ENCODE assay signal across 28 mouse cellular contexts in genomic region chr11:114790171-114790570, GRCm38 (mm10). TPM values are rescaled to one million over a fixed set of nuclear protein-coding genes. Genes with fewer than 3 reads are reported as not detected.
DNase-seq lines count a peak whose midpoint lies in the region; ATAC-seq lines count a peak whose summit lies in the region.
"Had no signal": no experiment of that assay in that cellular context is flagged by ENCODE, and none has a peak within 500 bp of the region (broad histone marks: within the 10 kb centered on the region; RNA-seq: fewer than 3 reads in every experiment).

No protein-coding gene starts in this region.

- no peaks in the 10 kb centered on the region for H3K9me3 ChIP-seq in forebrain, embryonic 11.5 days (ENCODE audit: control insufficient read depth, low read length)
- H3K9me3 ChIP-seq in forebrain, embryonic 13.5 days (replicated peaks) = no peaks in the 10 kb centered on the region
- H3K9me3 ChIP-seq in midbrain, embryonic 12.5 days = no peaks in the 10 kb centered on the region
- H3K9me3 ChIP-seq in midbrain, embryonic 14.5 days (ENCODE audit: control insufficient read depth, low read length) = no peaks in the 10 kb centered on the region
- H3K9me3 ChIP-seq: embryonic facial prominence, embryonic 10.5 days; embryonic facial prominence, embryonic 13.5 days; forebrain, embryonic 10.5 days; heart, embryonic 10.5 days; heart, embryonic 13.5 days had no signal

- H3K9ac ChIP-seq in forebrain, embryonic 11.5 days (ENCODE audit: low read length) = no peak overlapping the region
- no peak overlapping the region for H3K9ac ChIP-seq in forebrain, embryonic 13.5 days
- H3K9ac ChIP-seq in midbrain, embryonic 12.5 days (replicated peaks) = no peak overlapping the region
- no peak overlapping the region for H3K9ac ChIP-seq in midbrain, embryonic 14.5 days (replicated peaks; ENCODE audit: low read length)
- H3K9ac ChIP-seq: embryonic facial prominence, embryonic 13.5 days; forebrain, postnatal 0 days; heart, embryonic 13.5 days had no signal

- peak; percentile 64 for DNase-seq in cerebellum, adult 11-12 months
- no peak for DNase-seq in cerebellum, postnatal 14 days
- no peak for DNase-seq in forebrain, embryonic 11.5 days (ENCODE audit: low spot score)
- DNase-seq in midbrain, embryonic 14.5 days = no peak
- peak; percentile 37 for DNase-seq in ZHBTc4 (ENCODE audit: low read depth, low spot score)
- DNase-seq: adrenal gland, postnatal 10 days; B cell, adult 2 months; embryo, embryonic 11 days; forebrain, postnatal 0 days; gastrocnemius, postnatal 36 days; heart, adult 2 months; heart, postnatal 4 days; kidney, adult 18-20 months; kidney, adult 9 months had no signal

- peaks cover 39% of the 10 kb centered on the region for H3K4me1 ChIP-seq in forebrain, embryonic 11.5 days (replicated peaks; ENCODE audit: control insufficient read depth, insufficient read depth, low read length)
- H3K4me1 ChIP-seq in forebrain, embryonic 13.5 days = peaks cover 60% of the 10 kb centered on the region
- H3K4me1 ChIP-seq in midbrain, embryonic 12.5 days = peaks cover 65% of the 10 kb centered on the region
- H3K4me1 ChIP-seq in midbrain, embryonic 14.5 days (ENCODE audit: control insufficient read depth, insufficient read depth, low read length) = peaks cover 39% of the 10 kb centered on the region

- H3K4me3 ChIP-seq in forebrain, embryonic 11.5 days (ENCODE audit: low read depth, low read length) = no peak overlapping the region
- H3K4me3 ChIP-seq in forebrain, embryonic 13.5 days = no peak overlapping the region
- no peak overlapping the region for H3K4me3 ChIP-seq in midbrain, embryonic 12.5 days
- no peak overlapping the region for H3K4me3 ChIP-seq in midbrain, embryonic 14.5 days (replicated peaks; ENCODE audit: low read depth, low read length)
- H3K4me3 ChIP-seq: erythroblast, embryonic 14.5 days; forebrain, embryonic 10.5 days; heart, adult 2 months; heart, embryonic 13.5 days had no signal

- 68% methylated on average over 12 of the region's 12 CpGs for WGBS in forebrain, embryonic 11.5 days
- 75% methylated on average over 12 of the region's 12 CpGs for whole genome bisulfite sequencing in forebrain, embryonic 13.5 days
- WGBS in midbrain, embryonic 12.5 days = 74% methylated on average over 12 of the region's 12 CpGs
- 75% methylated on average over 12 of the region's 12 CpGs for WGBS in midbrain, embryonic 14.5 days

- no peak overlapping the region for H3K27ac ChIP-seq in forebrain, embryonic 11.5 days (ENCODE audit: low read depth, low read length)
- no peak overlapping the region for H3K27ac ChIP-seq in forebrain, embryonic 13.5 days
- H3K27ac ChIP-seq in midbrain, embryonic 12.5 days (replicated peaks) = no peak overlapping the region
- H3K27ac ChIP-seq in midbrain, embryonic 14.5 days (replicated peaks; ENCODE audit: low read depth, low read length) = no peak overlapping the region
- H3K27ac ChIP-seq: embryonic facial prominence, embryonic 10.5 days; embryonic facial prominence, embryonic 13.5 days; forebrain, embryonic 10.5 days; heart, adult 2 months; heart, embryonic 10.5 days; heart, embryonic 13.5 days; hindbrain, embryonic 14.5 days had no signal

- H3K4me2 ChIP-seq in forebrain, embryonic 11.5 days (ENCODE audit: low read depth, low read length, severe bottlenecking) = 0 out of 2 replicates have a peak overlapping the region, but pooled peaks have one; percentile 5
- H3K4me2 ChIP-seq in forebrain, embryonic 13.5 days = no peak overlapping the region
- H3K4me2 ChIP-seq in midbrain, embryonic 12.5 days (replicated peaks) = 0 out of 2 replicates have a peak overlapping the region, but pooled peaks have one; percentile 40
- no peak overlapping the region for H3K4me2 ChIP-seq in midbrain, embryonic 14.5 days (ENCODE audit: low read length)
- H3K4me2 ChIP-seq: embryonic facial prominence, embryonic 13.5 days; heart, embryonic 13.5 days had no signal

- no peaks in the 10 kb centered on the region for H3K36me3 ChIP-seq in forebrain, embryonic 11.5 days (ENCODE audit: control insufficient read depth, insufficient read depth, low read length)
- H3K36me3 ChIP-seq in forebrain, embryonic 13.5 days (ENCODE audit: poor library complexity, severe bottlenecking) = no peaks in the 10 kb centered on the region
- 0 out of 2 replicates have a peak, but pooled peaks cover 4% of the 10 kb centered on the region for H3K36me3 ChIP-seq in midbrain, embryonic 12.5 days
- no peaks in the 10 kb centered on the region for H3K36me3 ChIP-seq in midbrain, embryonic 14.5 days (ENCODE audit: control insufficient read depth, insufficient read depth, low read length)
- H3K36me3 ChIP-seq: embryonic facial prominence, embryonic 10.5 days; embryonic facial prominence, embryonic 13.5 days; forebrain, embryonic 10.5 days; heart, embryonic 10.5 days; heart, embryonic 13.5 days had no signal

- H3K27me3 ChIP-seq in forebrain, embryonic 11.5 days (ENCODE audit: control insufficient read depth, insufficient read depth, low read length) = peaks cover 57% of the 10 kb centered on the region
- H3K27me3 ChIP-seq in forebrain, embryonic 13.5 days = peaks cover 57% of the 10 kb centered on the region
- H3K27me3 ChIP-seq in midbrain, embryonic 12.5 days = peaks cover 90% of the 10 kb centered on the region
- peaks cover 27% of the 10 kb centered on the region for H3K27me3 ChIP-seq in midbrain, embryonic 14.5 days (ENCODE audit: control insufficient read depth, insufficient read depth, low read length)

- no peak for ATAC-seq in forebrain, embryonic 11.5 days (replicated peaks; ENCODE audit: low FRiP score)
- no peak for ATAC-seq in forebrain, embryonic 13.5 days
- no peak for ATAC-seq in midbrain, embryonic 12.5 days (ENCODE audit: low FRiP score, low read depth)
- no peak for ATAC-seq in midbrain, embryonic 14.5 days (ENCODE audit: low FRiP score, low TSS enrichment)
- ATAC-seq: forebrain, postnatal 0 days; hindbrain, postnatal 0 days; inflammation-experienced regulatory T-cells, adult 6 months; intestine, embryonic 16.5 days had no signal

RNA-seq across cellular contexts. Expression of gene Btbd17, which starts 5.6 kb away (rescaled TPM):
- polyA plus RNA-seq in forebrain, embryonic 11.5 days (2014; fragmentation: Nextera tagmentation; extraction: Ambion mirVana) = 42.2 and 47.3 TPM in 2 replicates
- polyA plus RNA-seq in forebrain, embryonic 13.5 days (2015; fragmentation: Nextera tagmentation; extraction: Ambion mirVana) = 25.8 and 27.1 TPM in 2 replicates
- polyA plus RNA-seq in midbrain, embryonic 12.5 days (2016; fragmentation: Nextera tagmentation; extraction: Ambion mirVana) = 61.0 and 68.5 TPM in 2 replicates
- 18.6 and 21.6 TPM in 2 replicates for polyA plus RNA-seq in midbrain, embryonic 14.5 days (2014; fragmentation: Nextera tagmentation; extraction: Ambion mirVana)
- polyA plus RNA-seq: erythroblast, embryonic 14.5 days; heart, embryonic 13.5 days; heart, embryonic 16.5 days; inflammation-experienced regulatory T-cells, adult 6 months had no signal

RNA-seq across cellular contexts. Expression of gene Gpr142, which starts 8.6 kb away (rescaled TPM):
- not detected in 2 replicates for polyA plus RNA-seq in forebrain, embryonic 11.5 days (2014; fragmentation: Nextera tagmentation; extraction: Ambion mirVana)
- polyA plus RNA-seq in forebrain, embryonic 13.5 days (2015; fragmentation: Nextera tagmentation; extraction: Ambion mirVana) = not detected in 2 replicates
- polyA plus RNA-seq in midbrain, embryonic 12.5 days (2016; fragmentation: Nextera tagmentation; extraction: Ambion mirVana) = not detected in 2 replicates
- not detected in 2 replicates for polyA plus RNA-seq in midbrain, embryonic 14.5 days (2014; fragmentation: Nextera tagmentation; extraction: Ambion mirVana)
- polyA plus RNA-seq: cortical plate, adult 2 months; embryonic facial prominence, embryonic 10.5 days; embryonic facial prominence, embryonic 13.5 days; erythroblast, embryonic 14.5 days; forebrain, postnatal 0 days; heart, adult 2 months; heart, embryonic 10.5 days; heart, embryonic 13.5 days; heart, embryonic 16.5 days; hindbrain, embryonic 14.5 days; hindbrain, postnatal 0 days; inflammation-experienced regulatory T-cells, adult 6 months had no signal

RNA-seq across cellular contexts. Expression of gene Kif19a, which starts 25.0 kb away (rescaled TPM):
- polyA plus RNA-seq in forebrain, embryonic 11.5 days (2014; fragmentation: Nextera tagmentation; extraction: Ambion mirVana) = 0.83 and 1.2 TPM in 2 replicates
- polyA plus RNA-seq in forebrain, embryonic 13.5 days (2015; fragmentation: Nextera tagmentation; extraction: Ambion mirVana) = 0.36 and 1.3 TPM in 2 replicates
- 0.45 and 0.73 TPM in 2 replicates for polyA plus RNA-seq in midbrain, embryonic 12.5 days (2016; fragmentation: Nextera tagmentation; extraction: Ambion mirVana)
- 0.88 and 0.96 TPM in 2 replicates for polyA plus RNA-seq in midbrain, embryonic 14.5 days (2014; fragmentation: Nextera tagmentation; extraction: Ambion mirVana)
- polyA plus RNA-seq: erythroblast, embryonic 14.5 days had no signal

Comparison
In these comparisons a context has a peak if more than half of its experiments do, and no peak if none do; other contexts are left out.
1. DNase-seq: peak in cerebellum, adult 11-12 months (single experiment) and ZHBTc4 (single experiment); none in cerebellum, postnatal 14 days (0 of 2), forebrain, embryonic 11.5 days (single experiment) and midbrain, embryonic 14.5 days (single experiment).
2. H3K4me2 ChIP-seq: peak in forebrain, embryonic 11.5 days (single experiment) and midbrain, embryonic 12.5 days (single experiment); none in forebrain, embryonic 13.5 days (single experiment) and midbrain, embryonic 14.5 days (single experiment).